Mouse (Mus musculus) heart, adult 2 months (tissue): ENCODE results near the gene Cd247. TPM values are rescaled to one million over a fixed set of nuclear protein-coding genes. Genes with fewer than 3 reads are reported as not detected.

Experiments used
- DNase-seq, 2 experiments: peaks; one replicate each; pipeline ENCODE4 v3.0.0; 2021
- H3K27ac ChIP-seq: fragments of 200-600 bp; 2 replicates; pipeline ENCODE4 v1.8.1; 2022
- H3K27me3 ChIP-seq: fragments of 200-500 bp; 2 replicates; pipeline ENCODE4 v1.6.1; 2012; ENCODE audit warnings: mild to moderate bottlenecking, low read length, inconsistent platforms, mixed read lengths; ENCODE audit not compliant: control insufficient read depth, insufficient read depth
- H3K36me3 ChIP-seq: fragments of 200-500 bp; 2 replicates; pipeline ENCODE4 v1.6.1; 2012; ENCODE audit warnings: low read length, inconsistent platforms; ENCODE audit not compliant: control insufficient read depth, insufficient read depth
- H3K4me1 ChIP-seq: fragments of 200-500 bp; 2 replicates; pipeline ENCODE4 v1.6.1; 2011; ENCODE audit warnings: low read length; ENCODE audit not compliant: control insufficient read depth, insufficient read depth
- H3K4me3 ChIP-seq: fragments of 200-600 bp; 2 replicates; pipeline ENCODE4 v1.8.1; 2022
- H3K79me2 ChIP-seq: fragments of 200-500 bp; replicated peaks from 2 replicates; pipeline ENCODE4 v1.6.1; 2012; ENCODE audit warnings: mild to moderate bottlenecking, inconsistent platforms, low read length, moderate library complexity, mixed read lengths; ENCODE audit not compliant: control insufficient read depth, insufficient read depth
- H3K9ac ChIP-seq: fragments of 200-500 bp; 2 replicates; pipeline ENCODE4 v1.6.1; 2012; ENCODE audit warnings: low read depth, mild to moderate bottlenecking, control low read depth, inconsistent platforms, low read length, mixed read lengths
- CTCF ChIP-seq: fragments of 200-600 bp; IDR thresholded peaks from 2 replicates; pipeline ENCODE4 v1.8.1; 2022; ENCODE audit warnings: antibody characterized with exemption, mild to moderate bottlenecking, moderate library complexity
- EP300 ChIP-seq: fragments of 200-500 bp; IDR thresholded peaks from 2 replicates; pipeline ENCODE4 v1.6.1; 2011; ENCODE audit warnings: low read depth, low read length, control low read depth; ENCODE audit not compliant: insufficient read depth
- POLR2A ChIP-seq: fragments of 200-500 bp; IDR thresholded peaks from 2 replicates; pipeline ENCODE4 v1.6.1; 2011; ENCODE audit warnings: mild to moderate bottlenecking, low read depth, low read length, control low read depth; ENCODE audit not compliant: insufficient read depth
- WGBS: fragments of 180-500 bp; shearing (Covaris S2); methylation state at CpG from one replicate; pipeline ENCODE4 v1.1.7; 2018; 5-methylcytosine and 5-hydroxymethylcytosine counted together
- intact Hi-C: fragments of 180-260 bp; cut with DNase I; formaldehyde crosslinking; loops from one replicate; pipeline ENCODE4 v1.15.1; 2025
- polyA plus RNA-seq: library from polyadenylated mRNA; depleted of rRNA; stranded (reverse); fragments of >200 nt; gene quantifications from 2 replicates; pipeline ENCODE4 v1.2.3, GENCODE M21; 2012
- total RNA-seq, 2 experiments: library from RNA; stranded (reverse); gene quantifications; 2 replicates each; pipeline ENCODE4 v1.2.3; 2021

The Cd247 gene
- total and polyA plus RNA-seq, 3 experiments = 0.52 to 2.4 (median 0.76) TPM

DNA sequence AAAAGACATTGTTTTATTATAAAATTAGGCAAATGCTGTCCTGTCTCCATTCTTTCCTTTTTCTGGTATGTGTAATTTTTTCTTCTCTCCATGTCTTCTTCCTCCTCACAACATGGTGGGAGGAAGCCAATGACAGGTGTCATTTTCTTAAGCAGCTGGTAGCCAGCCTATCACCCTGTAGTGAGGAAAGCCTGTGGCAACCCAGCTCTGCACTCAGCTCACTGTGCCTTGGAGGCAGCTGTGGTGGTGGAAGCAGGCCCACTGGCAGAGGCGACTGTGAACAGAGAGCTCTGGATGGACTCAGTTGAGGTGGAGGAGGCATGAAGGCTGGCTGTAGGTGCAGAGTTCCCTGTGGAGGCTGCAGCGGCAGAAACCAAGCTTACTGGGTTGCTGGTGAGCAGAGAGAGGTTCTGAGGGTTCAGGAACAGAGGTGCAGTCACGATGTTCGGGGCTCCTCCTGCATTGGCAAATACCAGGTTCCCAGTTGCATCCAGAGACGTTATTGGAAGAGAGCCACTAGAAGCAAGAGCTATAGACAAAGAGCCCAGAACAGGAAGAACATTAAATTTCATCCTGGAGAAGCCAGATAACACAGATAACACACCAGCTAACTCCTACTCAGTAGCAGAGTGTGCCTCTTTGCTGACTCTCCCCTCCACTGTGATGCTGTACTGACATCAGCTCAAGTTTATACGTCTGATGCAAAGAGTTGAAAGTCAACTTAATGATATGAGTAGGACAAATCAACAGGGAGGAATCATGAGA, 87.2 kb downstream of the Cd247 start:
- DNase-seq = no peak
- Histone ChIP-seq H3K36me3 (peaks cover 6% of the 10 kb centered on the region), H3K4me3 (no peak overlapping the region), H3K27me3 (no peaks in the 10 kb centered on the region), H3K9ac (no peak overlapping the region), H3K27ac (no peak overlapping the region), H3K79me2 (no peaks in the 10 kb centered on the region), H3K4me1 (no peaks in the 10 kb centered on the region; the same call in 1 of the 2 replicates)
- TF ChIP-seq CTCF = no peak
- no peak for TF ChIP-seq EP300
- no peak for TF ChIP-seq POLR2A
- WGBS = 66% methylated on average over 6 of the region's 6 CpGs
- intact Hi-C loops = no loop called here

DNA sequence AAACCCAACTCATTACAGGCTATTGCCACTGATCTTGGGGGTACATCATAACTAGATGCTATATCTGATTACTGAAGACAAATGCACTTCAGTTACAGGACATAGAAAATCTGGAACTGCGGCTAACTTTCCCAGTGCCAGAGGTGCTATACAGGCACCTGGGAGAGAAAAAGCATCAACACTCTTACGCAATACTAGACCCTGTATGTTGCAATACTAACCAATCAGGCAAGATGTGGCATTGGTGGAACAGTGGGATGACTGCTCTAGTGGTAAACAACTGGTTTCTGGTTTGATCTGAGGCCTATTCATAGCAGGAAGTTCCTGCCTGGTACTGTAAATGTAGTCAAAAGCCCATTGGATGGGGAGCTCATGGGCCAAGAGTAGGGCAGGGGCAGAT, 90.3 kb downstream of the Cd247 start:
- 98% methylated on average over 2 of the region's 2 CpGs for WGBS
- H3K36me3 ChIP-seq = peaks cover 6% of the 10 kb centered on the region

GRCm38 (mm10) chr1:165882146-165882900, 93.8 kb downstream of the Cd247 start:
- intact Hi-C loops = no loop called here

More for the DNA sequence above, 90.3 kb downstream of the Cd247 start:
- intact Hi-C loops = no loop called here
- H3K27me3 ChIP-seq = no peaks in the 10 kb centered on the region
- H3K4me1 ChIP-seq = no peaks in the 10 kb centered on the region; the same call in 1 of the 2 replicates
- TF ChIP-seq CTCF = no peak
- H3K4me3 ChIP-seq = no peak overlapping the region
- no peak overlapping the region for H3K27ac ChIP-seq
- H3K79me2 ChIP-seq = no peaks in the 10 kb centered on the region
- H3K9ac ChIP-seq = no peak overlapping the region
- DNase-seq = no peak

GRCm38 (mm10) chr1:165891686-165892085, 103.2 kb downstream of the Cd247 start:
- H3K9ac ChIP-seq = no peak overlapping the region
- H3K79me2 ChIP-seq = no peaks in the 10 kb centered on the region
- H3K4me3 ChIP-seq = no peak overlapping the region
- WGBS = 75% methylated on average over 2 of the region's 2 CpGs
- no peak overlapping the region for H3K27ac ChIP-seq
- DNase-seq = no peak
- intact Hi-C loops = loop anchor here (2.0 kb wide), 1 partner anchor 113 kb away; no protein-coding TSS in a partner anchor
- no peaks in the 10 kb centered on the region for H3K4me1 ChIP-seq
- no peaks in the 10 kb centered on the region for H3K27me3 ChIP-seq
- TF ChIP-seq EP300 (no peak), CTCF (peak; percentile 66)
- H3K36me3 ChIP-seq = peaks cover 2% of the 10 kb centered on the region; the same call in 1 of the 2 replicates

More at GRCm38 (mm10) chr1:165882146-165882900, 93.8 kb downstream of the Cd247 start:
- no peak overlapping the region for H3K9ac ChIP-seq
- H3K4me3 ChIP-seq = no peak overlapping the region
- H3K36me3 ChIP-seq = peaks cover 3% of the 10 kb centered on the region; the same call in 1 of the 2 replicates
- TF ChIP-seq CTCF = no peak
- TF ChIP-seq EP300 = no peak
- no peak for TF ChIP-seq POLR2A
- H3K79me2 ChIP-seq = no peaks in the 10 kb centered on the region
- no peaks in the 10 kb centered on the region for H3K27me3 ChIP-seq
- no peak overlapping the region for H3K27ac ChIP-seq
- WGBS = 83% methylated on average over 8 of the region's 8 CpGs
- no peaks in the 10 kb centered on the region for H3K4me1 ChIP-seq
- DNase-seq = no peak

DNA sequence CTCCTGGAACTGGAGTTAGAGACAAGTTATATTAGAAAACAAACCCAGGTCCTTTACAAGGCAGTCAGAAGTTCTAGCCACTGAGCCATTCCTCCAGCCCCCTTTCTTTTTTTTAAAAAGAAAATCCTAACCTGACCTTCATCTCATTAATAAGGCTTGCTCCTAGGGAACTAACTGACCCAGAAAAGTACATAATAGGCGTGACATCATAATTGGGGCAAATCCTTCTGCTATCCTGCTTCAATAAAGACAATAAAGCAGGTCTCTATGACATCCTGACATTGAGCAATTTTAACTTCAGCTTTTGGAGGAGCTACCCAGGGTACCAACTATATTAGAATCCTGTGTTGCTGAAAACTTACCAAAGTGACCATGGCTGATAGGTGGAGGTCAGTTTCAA, 115.1 kb downstream of the Cd247 start:
- no peaks in the 10 kb centered on the region for H3K4me1 ChIP-seq
- no peaks in the 10 kb centered on the region; the same call in 1 of the 2 replicates for H3K36me3 ChIP-seq
- no peaks in the 10 kb centered on the region for H3K79me2 ChIP-seq
- TF ChIP-seq POLR2A = no peak
- TF ChIP-seq CTCF = no peak
- no peak for TF ChIP-seq EP300
- H3K9ac ChIP-seq = no peak overlapping the region
- intact Hi-C loops = no loop called here
- DNase-seq = no peak
- no peak overlapping the region for H3K4me3 ChIP-seq
- no peaks in the 10 kb centered on the region for H3K27me3 ChIP-seq
- 92% methylated on average over 1 of the region's 1 CpGs for WGBS
- no peak overlapping the region for H3K27ac ChIP-seq

DNA sequence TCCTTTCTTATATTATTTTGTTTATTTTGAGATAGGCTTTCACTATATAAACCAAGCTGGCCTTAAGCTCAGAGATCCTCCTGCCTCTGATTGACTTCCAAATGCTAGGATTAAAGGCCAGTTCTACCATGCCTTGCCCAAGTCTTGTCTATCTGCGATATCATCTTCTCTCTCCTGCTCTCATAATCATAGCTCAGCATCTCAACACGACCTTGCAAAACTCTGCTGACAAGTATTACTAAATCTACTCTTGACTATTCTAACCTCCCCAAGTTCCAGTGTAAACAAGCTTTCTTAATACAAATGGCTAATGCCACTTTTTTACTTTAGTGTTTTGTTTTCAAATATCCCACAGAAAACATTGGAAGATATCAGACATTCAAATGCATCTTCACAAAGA, 119.7 kb downstream of the Cd247 start:
- TF ChIP-seq POLR2A = no peak
- TF ChIP-seq EP300 = no peak
- TF ChIP-seq CTCF = no peak
- no peaks in the 10 kb centered on the region for H3K36me3 ChIP-seq
- DNase-seq = no peak
- H3K4me1 ChIP-seq = no peaks in the 10 kb centered on the region
- intact Hi-C loops = no loop called here
- H3K27me3 ChIP-seq = no peaks in the 10 kb centered on the region
- 87% methylated on average over 2 of the region's 2 CpGs for WGBS
- H3K4me3 ChIP-seq = no peak overlapping the region
- no peak overlapping the region for H3K9ac ChIP-seq
- H3K27ac ChIP-seq = no peak overlapping the region
- no peaks in the 10 kb centered on the region for H3K79me2 ChIP-seq
